8 mouse cellular contexts compared by ENCODE assay signal in genomic region chr4:132269740-132270560, GRCm38 (mm10). TPM values are rescaled to one million over a fixed set of nuclear protein-coding genes. Genes with fewer than 3 reads are reported as not detected.
DNase-seq lines count a peak whose midpoint lies in the region; ATAC-seq and TF ChIP-seq lines count a peak whose summit lies in the region.

No protein-coding gene starts in this region.

- no peaks in the 10 kb centered on the region for H3K36me3 ChIP-seq in forebrain, embryonic 14.5 days (ENCODE audit: control insufficient read depth, insufficient read depth, low read length)

- TF ChIP-seq CTCF in lung, adult 2 months (IDR thresholded peaks at IDR 0.05; ENCODE audit: insufficient read depth, low read length), result 0 out of 2 replicates have a peak, but pooled peaks have one; percentile 17

- TF ChIP-seq POLR2A in lung, adult 2 months (IDR thresholded peaks at IDR 0.05; ENCODE audit: borderline replicate concordance, extremely low read depth, low read depth, low read length), result peak; percentile 100

- H3K4me2 ChIP-seq in forebrain, embryonic 14.5 days (ENCODE audit: low read length), result peak overlapping the region; percentile 54

- DNase-seq in ES-CJ7 (ENCODE audit: low read depth, low spot score), result peak; percentile 96
- peak; percentile 73 for DNase-seq in cerebellum, adult 11 months
- DNase-seq in forebrain, embryonic 14.5 days (ENCODE audit: low spot score), result peak; percentile 97
- peak; percentile 68 for DNase-seq in heart, postnatal 25 days (ENCODE audit: low spot score)
- DNase-seq in layer of hippocampus, adult 18-20 months (ENCODE audit: low spot score in 2 of 2), result peak; percentile 78 to 87
- peak; percentile 79 for DNase-seq in lung, adult 2 months
- peak; percentile 65 to 85 for DNase-seq in thymus, adult 18-20 months

- peak overlapping the region; percentile 71 for H3K9ac ChIP-seq in forebrain, embryonic 14.5 days (ENCODE audit: low read length)

- H3K9me3 ChIP-seq in forebrain, embryonic 14.5 days (replicated peaks; ENCODE audit: control insufficient read depth, low read length), result no peaks in the 10 kb centered on the region

- H3K4me3 ChIP-seq in forebrain, embryonic 14.5 days (ENCODE audit: low read depth, low read length), result peak overlapping the region; percentile 25
- H3K4me3 ChIP-seq in lung, adult 2 months (replicated peaks; ENCODE audit: extremely low read depth, low read depth, low read length), result peak overlapping the region; percentile 66

- WGBS in forebrain, embryonic 14.5 days, result under 1% methylated on average over 35 of the region's 35 CpGs
- under 1% methylated on average over 35 of the region's 35 CpGs for WGBS in lung, adult 2 months

- no peaks in the 10 kb centered on the region for H3K27me3 ChIP-seq in forebrain, embryonic 14.5 days (replicated peaks; ENCODE audit: control insufficient read depth, insufficient read depth, low read length)

- intact Hi-C loops in heart, postnatal 25 days (cut with DNase I), result loop anchor here (2.0 kb wide), 1 partner anchor 57 kb away; the partner anchor contains the start of gene Ythdf2

- H3K27ac ChIP-seq in forebrain, embryonic 14.5 days (ENCODE audit: low read depth, low read length), result peak overlapping the region; percentile 91

- peaks cover 5% of the 10 kb centered on the region for H3K4me1 ChIP-seq in forebrain, embryonic 14.5 days (ENCODE audit: control insufficient read depth, insufficient read depth, low read length)
- peaks cover 2% of the 10 kb centered on the region; the same call in 1 of the 2 replicates for H3K4me1 ChIP-seq in lung, adult 2 months (ENCODE audit: control insufficient read depth, insufficient read depth, low read length)

- ATAC-seq in forebrain, embryonic 14.5 days, result peak; percentile 76
- peak; percentile 65 for ATAC-seq in neutrophil, adult 5-6 weeks (ENCODE audit: extremely low read depth, insufficient number of reproducible peaks, low FRiP score, poor library complexity, severe bottlenecking)

RNA-seq across cellular contexts. Expression of gene Taf12, which starts 4.2 kb away (rescaled TPM):
- polyA plus RNA-seq in forebrain, embryonic 14.5 days (2014; fragmentation: Nextera tagmentation; extraction: Ambion mirVana), result 45.3 and 51.8 TPM in 2 replicates
- total RNA-seq in heart, postnatal 25 days (2021), result 10 to 100 TPM; 30.2 TPM
- 10 to 100 TPM; 25.1 to 26.7 TPM for total RNA-seq in layer of hippocampus, adult 18-20 months (2021)
- polyA plus RNA-seq in lung, adult 2 months (2012; rRNA removed), result 5.0 and 10.3 TPM in 2 replicates
- total RNA-seq in neutrophil, adult 5-6 weeks (2017), result 28.3 and 47.9 TPM in 2 replicates

RNA-seq across cellular contexts. Expression of gene Gmeb1, which starts 8.5 kb away (rescaled TPM):
- 26.6 and 38.3 TPM in 2 replicates for polyA plus RNA-seq in forebrain, embryonic 14.5 days (2014; fragmentation: Nextera tagmentation; extraction: Ambion mirVana)
- 10 to 100 TPM; 10.5 to 11.5 TPM for total RNA-seq in heart, postnatal 25 days (2021)
- 10 to 100 TPM; 21.4 to 23.4 TPM for total RNA-seq in layer of hippocampus, adult 18-20 months (2021)
- polyA plus RNA-seq in lung, adult 2 months (2012; rRNA removed), result 13.8 and 16.9 TPM in 2 replicates
- 29.1 and 37.3 TPM in 2 replicates for total RNA-seq in neutrophil, adult 5-6 weeks (2017)

RNA-seq across cellular contexts. Expression of gene Rab42, which starts 33.2 kb away (rescaled TPM):
- polyA plus RNA-seq in forebrain, embryonic 14.5 days (2014; fragmentation: Nextera tagmentation; extraction: Ambion mirVana), result 0.30 and 0.79 TPM in 2 replicates
- total RNA-seq in heart, postnatal 25 days (2021), result 1 to 10 TPM in 1 of 2 experiments, under 1 TPM in 1; 0.57 to 1.1 TPM
- total RNA-seq in layer of hippocampus, adult 18-20 months (2021), result 1 to 10 TPM; 1.2 to 2.5 TPM
- polyA plus RNA-seq in lung, adult 2 months (2012; rRNA removed), result 1.9 and 2.0 TPM in 2 replicates
- not detected in 2 replicates for total RNA-seq in neutrophil, adult 5-6 weeks (2017)

RNA-seq across cellular contexts. Expression of gene Ythdf2, which starts 57.8 kb away (rescaled TPM):
- polyA plus RNA-seq in forebrain, embryonic 14.5 days (2014; fragmentation: Nextera tagmentation; extraction: Ambion mirVana), result 164 and 174 TPM in 2 replicates
- 10 to 100 TPM; 26.1 to 27.9 TPM for total RNA-seq in heart, postnatal 25 days (2021)
- 10 to 100 TPM; 48.5 to 48.6 TPM for total RNA-seq in layer of hippocampus, adult 18-20 months (2021)
- polyA plus RNA-seq in lung, adult 2 months (2012; rRNA removed), result 13.9 and 17.1 TPM in 2 replicates
- 40.9 and 56.7 TPM in 2 replicates for total RNA-seq in neutrophil, adult 5-6 weeks (2017)

RNA-seq across cellular contexts. Expression of gene Trnau1ap, which starts 59.4 kb away (rescaled TPM):
- 87.3 and 97.9 TPM in 2 replicates for polyA plus RNA-seq in forebrain, embryonic 14.5 days (2014; fragmentation: Nextera tagmentation; extraction: Ambion mirVana)
- total RNA-seq in heart, postnatal 25 days (2021), result 10 to 100 TPM; 22.2 to 23.7 TPM
- total RNA-seq in layer of hippocampus, adult 18-20 months (2021), result 10 to 100 TPM; 21.9 to 22.0 TPM
- 16.4 and 17.8 TPM in 2 replicates for polyA plus RNA-seq in lung, adult 2 months (2012; rRNA removed)
- total RNA-seq in neutrophil, adult 5-6 weeks (2017), result 24.9 and 29.7 TPM in 2 replicates

Comparison
In these comparisons a context has a peak if more than half of its experiments do, and no peak if none do; other contexts are left out.
1. Peak in every context shown above with its lines: DNase-seq, ATAC-seq, H3K4me3 ChIP-seq and H3K27ac ChIP-seq.